Mouse (Mus musculus): ENCODE results near the gene Fzr1.

- TF ChIP-seq POLR2A (IDR thresholded peaks at IDR 0.05; ENCODE audit: insufficient read depth, low read length) (no peak), CTCF (IDR thresholded peaks at IDR 0.05; ENCODE audit: low read depth, low read length) (no peak)
Measured at GRCm38 (mm10) chr10:81377362-81377664, 1.0 kb downstream of the Fzr1 start.
